Mouse (Mus musculus): ENCODE measurements around the gene Hibadh.

Gene Hibadh

DNA sequence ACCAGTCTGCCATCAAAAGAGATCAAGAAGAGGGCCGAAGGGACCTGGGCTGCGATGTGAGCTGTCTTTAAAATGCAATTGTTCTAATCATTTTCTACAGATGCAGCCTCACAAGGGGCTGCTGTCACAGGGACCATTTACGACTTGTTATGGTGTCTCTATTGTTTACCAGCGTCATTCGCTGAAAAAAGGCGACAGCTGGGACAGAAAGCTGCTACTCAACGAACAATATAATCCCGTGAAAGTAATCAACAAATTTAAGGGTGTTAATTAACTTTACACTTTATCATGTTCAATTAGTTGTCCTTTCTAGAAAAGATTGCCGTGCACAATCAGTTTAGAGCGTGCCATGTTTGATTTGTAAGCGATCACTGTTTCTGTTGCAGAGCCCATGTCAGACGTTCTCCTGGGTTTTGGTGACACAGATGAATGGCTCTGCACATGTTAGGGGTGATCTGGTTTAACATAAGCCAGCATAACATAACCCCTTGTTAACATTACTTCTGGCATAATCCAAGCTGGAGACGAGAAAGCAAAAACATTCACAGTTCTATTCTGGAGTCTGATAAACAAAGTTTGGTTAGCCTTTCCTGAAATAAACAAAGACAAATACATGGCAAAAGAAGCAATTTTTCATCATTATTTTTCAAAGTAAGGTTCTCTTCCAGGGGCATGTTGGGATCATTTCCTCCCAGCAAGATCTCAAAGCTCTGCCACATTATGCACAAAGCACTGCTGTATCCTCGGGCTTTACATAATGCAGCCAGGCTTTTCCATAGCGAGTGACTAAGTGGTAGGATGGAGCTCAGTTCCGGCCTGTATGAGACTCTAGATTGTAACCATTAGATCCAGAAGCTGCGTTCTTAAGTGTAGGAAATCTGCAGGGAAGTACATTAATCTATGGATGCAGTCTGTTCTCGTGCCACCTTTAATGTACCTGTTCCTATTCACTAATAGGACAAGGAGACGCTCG is 72.6 kb downstream of the Hibadh start:
- no peak for DNase-seq

DNA sequence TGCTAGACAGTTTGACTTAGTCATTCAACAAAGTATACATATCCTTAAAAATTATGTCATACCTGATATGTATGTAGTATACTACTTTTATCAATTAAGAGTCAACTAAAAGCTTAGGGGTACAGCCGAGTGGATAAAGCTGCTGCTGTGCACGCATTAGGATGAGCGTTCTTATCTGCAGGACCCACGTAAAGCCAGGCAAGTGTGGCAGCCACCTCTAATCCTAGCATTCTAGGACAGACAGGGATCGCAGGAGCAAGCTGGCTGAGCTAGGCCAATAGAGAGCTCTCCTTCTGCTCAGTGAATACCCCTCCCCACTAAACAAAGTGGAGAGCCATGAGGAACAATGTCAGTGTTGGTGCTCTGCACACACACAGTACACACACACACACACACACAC is 75.0 kb downstream of the Hibadh start:
- DNase-seq: no peak

DNA sequence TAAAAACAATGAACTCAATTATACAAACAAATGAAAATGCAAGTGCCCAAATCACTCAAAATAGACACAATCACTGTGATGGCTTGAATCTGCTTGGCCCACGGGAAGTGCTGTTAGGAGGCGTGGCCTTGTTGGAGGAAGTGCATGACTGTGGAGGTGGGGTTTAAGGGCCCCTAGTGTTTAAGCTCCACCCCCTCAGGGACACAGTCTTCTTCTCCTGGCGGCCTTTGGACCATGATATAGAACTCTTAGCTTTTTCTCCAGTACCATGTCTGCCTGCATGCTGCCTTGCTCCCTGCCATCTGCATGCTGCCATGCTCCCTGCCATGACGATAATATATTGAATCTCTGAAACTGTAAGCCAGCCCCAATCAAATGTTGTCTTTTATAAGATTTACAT is 77.2 kb downstream of the Hibadh start:
- DNase-seq: no peak

DNA sequence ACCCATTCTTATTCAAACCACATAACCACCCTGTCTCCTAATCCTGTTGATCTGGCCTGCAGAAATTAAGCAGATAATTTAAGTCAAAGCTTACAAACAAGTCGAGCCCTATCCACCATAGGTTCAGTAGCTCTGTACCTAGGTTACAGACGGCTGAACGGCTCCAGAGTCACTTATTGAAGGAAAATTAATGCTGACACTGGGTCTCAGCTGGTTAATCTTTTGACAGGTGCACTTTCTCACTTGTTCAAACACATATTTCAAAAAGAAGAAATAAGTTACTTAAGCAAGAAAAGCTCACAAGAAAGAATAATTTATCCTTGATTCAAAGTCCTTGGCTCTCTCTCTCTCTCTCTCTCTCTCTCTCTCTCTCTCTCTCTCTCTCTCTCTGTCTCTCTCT is 81.1 kb downstream of the Hibadh start:
- DNase-seq: no peak

DNA sequence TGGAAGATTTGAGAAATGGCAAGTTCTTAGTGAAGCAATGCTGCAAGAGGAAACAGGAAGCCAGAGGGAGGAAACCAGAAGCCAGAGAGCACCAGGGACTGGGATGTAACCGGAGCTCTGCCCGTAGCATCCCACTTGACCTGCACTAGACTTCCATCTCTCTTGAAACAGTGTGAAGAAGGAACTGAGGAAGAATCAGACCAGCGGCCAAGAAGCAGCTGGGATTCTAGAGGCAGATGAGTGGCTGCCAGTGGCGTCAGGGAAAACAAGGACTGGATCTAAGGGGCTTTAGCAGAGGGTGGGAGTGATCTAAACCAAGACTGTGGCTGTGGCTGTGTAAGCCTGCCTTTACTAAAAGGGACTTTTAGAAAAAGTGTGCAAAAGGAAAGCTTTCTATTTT is 95.8 kb downstream of the Hibadh start:
- DNase-seq: no peak

DNA sequence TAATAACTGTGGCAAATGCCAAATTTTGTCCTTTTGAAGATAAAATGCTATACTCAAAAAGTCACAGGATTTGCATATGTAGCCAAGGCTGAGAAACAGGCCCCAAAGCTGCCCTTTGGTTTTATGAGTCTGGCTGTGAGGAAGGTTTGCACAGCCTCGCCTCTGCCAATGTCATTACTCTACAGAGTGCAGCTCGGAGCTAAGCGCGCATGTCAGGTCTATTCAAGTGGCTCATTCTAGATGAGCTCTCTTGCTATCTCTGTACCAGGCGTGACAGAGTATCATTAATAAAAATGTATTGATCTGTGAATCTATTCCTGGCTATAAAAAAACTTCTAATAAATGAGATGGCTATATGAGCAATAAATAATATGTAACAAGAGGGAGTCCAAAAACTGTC is 97.7 kb downstream of the Hibadh start:
- DNase-seq: no peak

DNA sequence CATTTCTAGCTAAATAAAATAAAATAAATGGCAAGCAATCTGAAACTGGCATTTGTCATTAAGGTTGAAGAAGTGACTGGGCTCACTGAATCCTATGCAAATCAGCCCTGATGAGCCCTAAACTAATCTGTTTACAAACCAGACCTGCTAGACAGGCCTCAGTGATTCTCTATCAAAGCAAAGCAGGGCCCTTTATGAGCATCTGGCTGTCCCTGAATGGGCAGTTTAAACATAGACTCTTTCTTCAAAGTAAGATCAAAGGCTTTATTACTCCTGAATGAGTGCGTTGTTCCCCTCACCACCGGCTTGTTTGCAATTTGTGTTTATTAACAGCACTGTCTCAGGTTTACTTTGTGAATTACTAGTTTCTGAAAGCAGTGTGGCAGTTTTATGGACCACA is 100.3 kb downstream of the Hibadh start:
- DNase-seq: no peak

DNA sequence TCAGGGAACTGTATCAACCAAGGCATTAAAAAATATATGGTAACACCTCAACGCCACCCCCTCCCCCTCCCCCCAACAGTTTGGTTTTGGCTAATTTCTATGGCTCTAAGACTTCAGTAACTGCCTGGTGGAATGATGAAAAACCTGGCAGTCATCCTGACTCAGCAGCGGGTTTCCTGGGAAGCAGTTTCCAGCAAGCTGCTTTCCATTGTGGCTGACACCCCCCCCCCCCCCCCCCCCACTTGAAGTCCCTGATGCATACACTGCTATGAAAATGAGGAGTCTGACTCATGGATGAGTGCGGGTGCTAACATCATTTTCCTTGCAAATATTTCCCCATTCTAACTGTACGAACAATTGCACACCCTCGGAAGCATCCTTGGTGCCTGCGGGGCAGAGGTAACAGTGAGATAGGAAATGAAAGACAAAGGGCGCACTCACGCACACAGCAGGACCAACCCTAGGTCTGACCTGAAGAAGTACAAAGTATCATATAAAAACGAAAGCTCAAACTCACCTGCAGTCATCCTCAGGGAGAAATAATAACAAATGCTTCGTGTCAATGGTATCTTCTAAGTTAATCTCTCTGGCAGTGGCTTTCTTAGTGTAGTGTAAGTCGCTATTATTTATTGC is 105.0 kb downstream of the Hibadh start:
- no peak for DNase-seq

DNA sequence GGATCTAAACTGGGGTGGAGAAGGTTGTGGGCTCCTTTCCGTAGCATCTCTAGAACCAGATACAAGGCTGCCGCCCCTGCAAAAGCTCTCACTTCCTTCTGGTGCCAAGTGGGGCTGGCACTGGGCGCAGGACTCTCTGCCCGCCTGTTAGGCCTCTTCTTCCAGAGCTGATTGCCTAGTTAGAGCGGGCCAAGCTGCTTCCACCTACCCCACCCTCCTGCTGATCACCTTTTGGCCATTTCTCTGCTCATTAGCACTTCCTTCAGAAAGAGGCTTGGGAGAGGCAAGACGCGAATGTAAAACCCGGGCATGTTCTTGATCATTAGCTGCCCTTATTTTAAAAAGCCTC is 108.1 kb downstream of the Hibadh start:
- no peak for DNase-seq

DNA sequence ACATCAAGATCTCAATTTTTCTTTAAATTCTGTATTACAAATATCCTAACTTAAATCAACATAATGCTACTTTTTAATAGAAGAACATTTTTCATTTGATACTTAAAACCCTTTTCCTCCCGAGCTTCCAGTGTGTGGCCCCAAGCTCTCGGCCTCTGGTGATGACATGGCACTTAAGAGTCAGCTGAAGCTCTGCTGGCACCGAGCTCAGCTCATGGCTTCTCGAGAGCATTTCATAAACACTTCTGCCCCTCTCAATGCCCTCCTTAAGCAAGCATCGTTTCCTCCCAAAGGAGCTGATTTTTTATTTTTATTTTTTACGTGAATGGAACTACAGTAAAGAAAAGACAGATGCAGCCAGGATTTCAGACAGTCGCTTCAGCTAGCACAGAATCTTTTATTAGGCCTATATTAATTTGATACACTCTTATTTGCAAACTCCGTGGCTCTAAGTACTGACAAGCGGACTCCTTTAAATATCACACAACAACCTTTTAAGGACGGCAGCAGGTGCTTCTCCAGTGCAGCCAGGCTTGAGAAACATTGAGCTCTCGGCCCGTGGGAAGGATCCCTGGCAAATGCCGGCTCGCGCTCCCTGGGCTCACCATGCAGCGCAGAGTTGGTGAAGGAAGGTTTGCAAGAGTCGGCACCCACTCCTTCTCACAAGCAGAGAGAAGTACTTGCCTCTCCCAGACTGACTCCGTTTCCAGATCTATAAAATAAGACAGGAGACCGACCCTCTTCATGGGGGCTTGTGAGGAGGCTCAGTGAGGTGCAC is 108.6 kb downstream of the Hibadh start:
- peak; percentile 12 to 16 for DNase-seq

DNA sequence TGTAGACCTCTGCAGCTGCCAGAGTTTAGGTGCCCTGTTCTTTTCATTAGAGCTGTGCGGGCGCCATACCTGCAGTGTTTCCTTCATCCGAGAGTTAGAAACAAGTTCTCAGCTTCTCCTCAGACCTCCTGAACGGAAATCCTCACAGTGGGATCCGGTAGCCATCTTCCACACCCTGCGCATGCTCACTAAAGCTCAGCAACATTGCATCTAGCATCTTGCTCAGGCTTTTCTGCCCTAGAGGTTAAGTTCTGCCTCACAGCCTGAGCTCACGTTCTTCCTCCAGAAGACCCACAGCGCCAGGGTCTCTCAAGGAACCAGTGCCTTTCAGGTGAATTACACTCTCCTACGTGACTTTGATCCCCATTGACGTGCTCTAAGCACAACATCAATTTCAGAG is 109.3 kb downstream of the Hibadh start:
- DNase-seq: no peak

DNA sequence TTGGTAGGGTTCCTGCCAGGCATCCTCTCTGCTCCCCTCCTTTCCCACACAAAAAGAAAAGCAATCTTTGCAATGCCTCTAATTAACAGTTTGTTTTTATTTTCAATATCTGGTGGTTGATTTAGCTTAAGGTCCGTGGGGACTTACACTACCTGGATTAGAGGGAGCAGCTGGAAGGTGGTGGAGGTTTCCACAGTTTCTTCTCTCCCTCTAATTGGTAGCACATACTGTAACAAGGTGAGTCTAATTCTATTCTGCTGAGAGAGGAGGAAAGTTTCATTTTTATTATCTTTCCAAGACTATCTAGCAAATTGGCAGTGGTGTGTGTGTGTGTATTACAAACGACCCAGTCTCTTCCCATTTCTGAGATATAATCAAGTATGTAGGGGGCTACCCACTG is 116.0 kb downstream of the Hibadh start:
- DNase-seq: no peak

DNA sequence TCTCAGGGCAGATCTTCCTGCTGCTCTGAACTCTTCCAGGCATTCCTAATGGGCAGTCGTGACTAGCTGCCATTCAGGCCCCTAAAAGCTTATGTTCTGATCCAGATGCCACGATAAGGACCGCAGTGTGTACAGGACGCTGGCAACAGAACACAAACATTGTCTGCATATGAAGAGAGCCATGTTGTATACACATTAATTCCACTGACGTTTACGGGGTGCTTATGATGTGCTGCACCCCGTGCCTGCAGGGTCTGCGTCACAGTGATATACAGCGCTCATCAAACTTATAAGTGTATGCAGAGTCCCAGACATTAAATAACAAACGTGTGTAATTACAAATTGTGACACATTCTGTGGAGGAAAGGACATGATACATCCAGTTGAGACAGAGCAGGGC is 121.5 kb downstream of the Hibadh start:
- no peak for DNase-seq

DNA sequence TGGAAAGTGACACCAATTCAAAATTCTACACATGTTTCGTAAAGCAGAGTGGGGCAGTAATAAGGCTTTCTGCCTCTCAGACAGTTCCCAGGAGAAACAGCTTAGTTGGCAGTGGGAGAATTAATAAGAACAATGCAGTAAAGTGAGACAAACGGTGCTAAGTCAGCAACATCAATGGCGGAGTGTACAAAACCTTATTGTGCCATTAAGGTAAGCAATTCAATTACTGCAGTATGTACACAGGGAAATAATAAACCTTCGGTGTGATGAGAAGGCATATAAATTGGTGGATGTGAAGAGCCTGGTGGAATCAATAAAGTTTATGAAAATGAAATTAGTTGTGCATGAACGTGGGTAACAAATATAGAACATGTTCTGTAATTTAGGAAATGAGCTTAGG is 122.9 kb downstream of the Hibadh start:
- DNase-seq: no peak

DNA sequence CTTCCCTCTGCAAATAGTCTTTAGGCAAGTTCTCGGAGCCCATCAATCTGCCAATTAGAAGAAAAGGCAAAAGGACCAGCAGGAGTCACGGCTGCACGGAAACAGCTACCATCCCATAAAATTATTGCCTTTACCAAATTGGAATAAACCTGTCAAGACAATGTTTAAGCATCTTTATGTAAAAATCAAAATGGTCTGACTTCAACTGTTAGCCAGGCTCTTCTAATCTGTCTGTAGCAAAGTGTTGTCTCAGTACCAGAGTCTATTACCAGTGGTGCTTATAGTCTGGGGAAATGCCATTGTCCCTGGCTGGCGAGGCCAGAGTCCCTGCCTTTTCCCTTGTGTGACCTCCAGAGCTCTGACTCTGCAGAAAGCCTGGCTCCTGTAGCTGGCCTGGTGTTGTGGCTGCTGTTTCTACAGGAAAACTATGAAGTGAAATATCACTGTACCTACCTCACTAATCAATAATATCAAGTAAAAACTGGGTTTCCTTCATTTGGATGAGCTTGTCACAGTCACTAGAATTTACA is 126.2 kb downstream of the Hibadh start:
- DNase-seq: no peak

DNA sequence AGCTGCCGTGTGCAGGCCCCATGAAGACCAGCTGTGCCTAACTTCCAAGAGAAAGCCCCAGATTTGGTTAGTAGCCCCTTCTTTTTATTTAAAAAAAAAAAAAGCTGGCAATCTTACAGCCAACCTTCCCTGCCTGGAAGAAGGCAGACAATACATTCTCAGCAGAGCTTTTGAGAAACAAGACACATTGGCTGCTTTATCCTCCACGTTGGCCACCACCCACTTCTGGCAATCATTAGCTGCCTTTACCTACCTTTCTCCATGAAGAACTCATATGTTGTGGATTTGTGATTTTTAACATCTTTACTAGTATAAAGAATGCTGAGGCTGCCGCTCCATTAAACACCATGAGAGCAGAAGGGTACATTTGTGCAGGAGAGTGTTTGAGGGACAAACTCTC is 131.4 kb downstream of the Hibadh start:
- DNase-seq: no peak

DNA sequence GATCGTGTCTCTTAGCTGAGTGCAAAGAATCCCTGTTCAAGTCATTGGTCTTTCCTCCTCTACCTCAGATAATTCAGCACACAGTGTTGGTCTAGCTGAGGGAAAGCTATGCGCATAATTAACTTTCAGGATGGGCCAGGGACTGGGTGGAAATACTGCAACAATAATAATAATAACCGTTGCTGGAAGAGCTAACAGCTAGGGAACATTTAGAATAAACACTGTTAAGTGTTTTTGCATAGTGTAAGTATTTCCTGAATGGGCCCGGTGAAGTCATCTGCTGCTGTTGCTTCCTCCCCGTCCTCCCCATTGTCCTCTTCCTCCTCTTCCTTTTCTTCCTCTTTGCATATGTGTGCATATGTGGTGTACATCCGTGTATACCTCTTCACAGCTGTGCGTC is 132.2 kb downstream of the Hibadh start:
- DNase-seq: no peak

DNA sequence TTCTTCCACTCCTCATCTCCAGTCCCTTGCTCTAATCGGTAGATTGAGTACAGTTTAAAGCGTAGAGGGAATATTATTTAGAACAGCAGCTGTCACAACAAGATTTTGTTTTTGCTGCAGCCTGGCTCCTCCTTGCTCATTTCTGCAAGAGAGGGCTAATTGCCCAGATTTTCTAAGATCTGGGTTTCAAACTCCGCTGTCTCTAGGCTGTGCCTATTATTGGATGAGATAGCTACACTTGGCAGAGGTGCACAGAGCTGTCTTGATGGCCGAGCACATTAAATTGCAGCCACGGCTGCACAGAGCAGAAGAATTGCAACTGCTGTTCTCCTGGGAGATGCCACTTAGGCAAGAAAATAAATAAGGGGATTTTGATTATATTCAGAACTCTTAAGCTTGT is 133.0 kb downstream of the Hibadh start:
- DNase-seq: no peak

DNA sequence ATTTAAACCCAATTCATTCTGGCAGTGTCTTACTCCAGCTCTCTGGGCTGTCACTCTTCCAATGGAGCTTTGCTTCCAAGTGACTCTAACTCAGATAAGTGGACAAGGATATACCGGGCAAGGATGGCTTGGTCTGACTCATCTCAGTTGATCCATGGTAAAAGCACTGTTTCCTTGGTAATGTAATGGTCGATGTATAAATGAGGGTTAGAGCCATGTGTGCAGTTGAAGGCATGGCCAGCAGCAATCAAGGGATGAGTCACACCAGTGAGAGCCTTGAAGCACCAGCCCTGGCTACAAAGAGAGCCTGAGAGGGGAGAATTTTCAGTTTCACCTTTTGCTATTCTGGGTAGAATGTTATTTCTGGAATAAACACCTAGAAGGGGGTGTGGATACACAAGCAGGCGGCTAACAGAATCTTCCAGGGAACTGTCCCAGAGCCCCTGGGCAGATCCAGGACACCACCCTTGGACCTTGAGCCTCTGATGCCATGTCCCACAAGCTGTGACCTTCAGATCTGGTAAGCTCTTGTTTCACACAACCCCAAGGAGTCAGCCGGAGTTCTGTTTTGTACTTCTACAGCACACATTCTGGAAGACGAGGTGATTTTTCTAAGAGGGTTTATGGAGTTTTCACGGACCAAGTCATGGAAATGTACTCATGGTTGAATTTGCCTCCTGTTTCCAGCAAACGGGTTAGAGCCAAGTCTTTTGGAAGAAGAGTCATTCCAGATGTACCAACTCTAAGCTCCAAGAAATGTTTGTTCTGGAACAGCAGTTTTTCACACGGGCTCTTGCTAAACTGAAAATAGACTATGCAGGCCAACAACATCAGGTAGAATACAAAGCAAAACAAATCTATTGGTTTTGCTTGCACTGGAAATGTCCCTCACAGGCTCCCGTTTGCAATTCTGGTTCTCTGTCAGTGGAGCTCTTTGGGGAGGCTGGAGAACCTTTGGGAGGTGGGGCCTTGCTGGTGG is 134.1 kb downstream of the Hibadh start:
- DNase-seq: no peak

DNA sequence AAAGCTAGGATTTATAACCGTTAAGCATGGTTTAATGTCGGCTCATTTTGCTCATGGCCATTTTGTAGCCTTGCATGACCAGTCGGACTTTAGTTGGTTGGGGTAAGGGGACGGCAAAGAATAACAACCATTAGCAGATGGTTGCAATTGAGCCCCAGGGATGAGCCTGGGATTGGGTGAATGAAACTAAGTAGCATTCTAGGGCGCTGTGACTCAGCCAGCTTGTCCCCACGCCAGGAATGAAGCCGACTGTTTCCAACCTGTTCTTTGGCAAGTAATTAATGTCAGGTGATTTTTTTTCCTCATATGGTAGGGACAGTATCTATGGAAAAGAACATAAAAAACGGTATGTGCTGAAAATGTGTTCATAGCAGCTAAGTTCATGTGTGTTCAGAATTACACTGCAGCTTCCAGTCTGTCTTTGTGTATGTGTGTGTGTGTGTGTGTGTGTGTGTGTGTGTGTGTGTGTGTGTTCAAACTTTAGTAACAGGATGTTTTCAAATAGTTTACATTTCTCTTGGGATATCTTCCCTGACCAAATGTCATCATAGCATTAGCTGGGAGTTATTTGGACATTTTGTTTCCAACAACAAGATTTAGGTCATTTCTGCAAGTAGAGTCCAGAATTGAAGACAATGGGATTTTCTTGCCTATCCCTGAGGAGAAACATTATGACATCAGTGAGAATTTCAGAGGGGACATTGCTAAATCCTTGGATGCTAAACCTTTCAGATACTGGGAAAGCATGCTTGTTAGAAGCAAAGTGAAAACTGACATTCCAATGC is 135.3 kb downstream of the Hibadh start:
- DNase-seq: no peak

DNA sequence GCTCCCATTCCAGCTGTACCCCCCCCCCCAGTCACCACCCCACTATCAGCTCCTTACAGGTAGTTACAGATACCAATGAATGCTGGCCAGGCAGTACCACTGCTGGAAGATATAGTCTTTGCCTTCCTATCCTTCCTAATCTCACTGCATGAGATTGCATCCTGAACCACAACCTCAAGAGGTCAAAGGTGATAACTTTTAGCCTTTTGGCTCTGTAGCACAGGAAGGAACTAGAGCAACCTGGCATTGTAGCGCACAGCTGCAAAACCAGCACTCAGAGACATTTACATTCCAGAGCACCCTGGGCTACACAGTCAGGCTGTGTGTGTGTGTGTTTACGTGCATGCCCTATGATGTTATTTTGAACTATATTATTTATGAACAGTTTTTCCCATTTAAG is 137.2 kb downstream of the Hibadh start:
- no peak for DNase-seq
